Mouse (Mus musculus) lung, embryonic 15.5 days (tissue): Measurements from ENCODE around the gene BC005537. TPM values are rescaled to one million over a fixed set of nuclear protein-coding genes. Genes with fewer than 3 reads are reported as not detected.
"Not testable (repeated sequence)": the region's sequence is repeated elsewhere in the genome, so short reads cannot be mapped to it uniquely, and the experiment has no call there.

Experiments
- ATAC-seq: fragments of 200-750 bp; cut with Nextera tagmentation; 2 replicates; pipeline ENCODE4 v1.8.0; 2017; ENCODE audit warnings: moderate number of reproducible peaks, borderline replicate concordance; ENCODE audit not compliant: low FRiP score, low TSS enrichment; ENCODE audit errors: extremely low read depth
- H3K27ac ChIP-seq: fragments of 300-500 bp; sonication (generic); 2 replicates; pipeline ENCODE4 v1.5.1; 2015; ENCODE audit warnings: moderate library complexity, mild to moderate bottlenecking, inconsistent platforms
- H3K27me3 ChIP-seq: fragments of 300-500 bp; sonication (generic); 2 replicates; pipeline ENCODE4 v1.6.1; 2015; ENCODE audit warnings: inconsistent platforms
- H3K36me3 ChIP-seq: fragments of 300-500 bp; sonication (generic); 2 replicates; pipeline ENCODE4 v1.6.1; 2015; ENCODE audit warnings: inconsistent platforms
- H3K4me1 ChIP-seq: fragments of 300-500 bp; sonication (generic); 2 replicates; pipeline ENCODE4 v1.6.1; 2015; ENCODE audit warnings: inconsistent platforms
- H3K4me2 ChIP-seq: fragments of 300-500 bp; sonication (generic); 2 replicates; pipeline ENCODE4 v1.6.1; 2015; ENCODE audit warnings: inconsistent platforms, mild to moderate bottlenecking, moderate library complexity
- H3K4me3 ChIP-seq: fragments of 300-500 bp; sonication (generic); 2 replicates; pipeline ENCODE4 v1.5.1; 2015; ENCODE audit warnings: mild to moderate bottlenecking, inconsistent platforms
- H3K9ac ChIP-seq: fragments of 300-500 bp; sonication (generic); 2 replicates; pipeline ENCODE4 v1.6.1; 2015; ENCODE audit warnings: inconsistent platforms
- H3K9me3 ChIP-seq: fragments of 300-500 bp; sonication (generic); 2 replicates; pipeline ENCODE4 v1.6.1; 2016; ENCODE audit warnings: inconsistent platforms
- WGBS: fragments of 180-500 bp; shearing (Covaris S2); methylation state at CpG from one replicate; pipeline ENCODE4 v1.1.7; 2015; 5-methylcytosine and 5-hydroxymethylcytosine counted together
- polyA plus RNA-seq: library from polyadenylated mRNA; unstranded; fragments of >200 nt; fragmentation: Nextera tagmentation; extraction: Ambion mirVana; gene quantifications from 2 replicates; pipeline ENCODE4 v1.2.1, GENCODE M21; 2015

The BC005537 gene
- polyA plus RNA-seq, 1 experiment from 2014 or later = 16.8 TPM

DNA sequence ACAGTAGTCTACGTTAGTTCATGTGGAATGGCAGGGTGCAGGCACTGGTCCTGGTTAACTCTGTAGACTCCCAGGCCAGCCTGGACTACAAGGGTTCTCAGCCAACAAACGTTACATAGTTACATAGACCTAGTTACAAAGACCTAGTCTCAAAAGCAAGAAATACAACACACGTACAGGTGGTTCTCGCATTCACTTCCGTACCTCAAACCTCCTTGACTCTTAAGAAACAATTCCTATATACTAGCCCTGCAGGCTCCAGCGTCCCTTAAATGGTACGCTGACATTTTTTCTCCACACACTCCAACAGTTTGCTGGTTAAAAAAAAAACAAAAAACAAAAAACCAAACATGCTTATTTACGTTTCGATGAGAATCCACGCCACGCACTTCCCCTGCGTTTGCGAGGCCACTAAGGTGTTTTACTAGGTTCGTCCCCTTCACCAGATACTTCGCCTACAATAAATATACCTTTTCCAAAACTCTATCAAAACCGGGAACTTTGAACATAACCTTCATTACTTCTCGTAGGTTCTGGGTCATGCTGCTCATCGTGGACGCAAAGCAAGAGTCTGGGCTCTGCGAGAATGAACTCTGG lies 29.4 kb downstream of the BC005537 start:
- no peak for ATAC-seq
- Histone ChIP-seq H3K9me3 (no peaks in the 10 kb centered on the region), H3K36me3 (no peaks in the 10 kb centered on the region), H3K27me3 (no peaks in the 10 kb centered on the region), H3K4me1 (peaks cover 22% of the 10 kb centered on the region), H3K4me2 (peak overlapping the region; percentile 74), H3K9ac (peak overlapping the region; percentile 96), H3K27ac (peak overlapping the region; percentile 72), H3K4me3 (peak overlapping the region; percentile 95)
- WGBS = 3% methylated on average over 20 of the region's 20 CpGs

DNA sequence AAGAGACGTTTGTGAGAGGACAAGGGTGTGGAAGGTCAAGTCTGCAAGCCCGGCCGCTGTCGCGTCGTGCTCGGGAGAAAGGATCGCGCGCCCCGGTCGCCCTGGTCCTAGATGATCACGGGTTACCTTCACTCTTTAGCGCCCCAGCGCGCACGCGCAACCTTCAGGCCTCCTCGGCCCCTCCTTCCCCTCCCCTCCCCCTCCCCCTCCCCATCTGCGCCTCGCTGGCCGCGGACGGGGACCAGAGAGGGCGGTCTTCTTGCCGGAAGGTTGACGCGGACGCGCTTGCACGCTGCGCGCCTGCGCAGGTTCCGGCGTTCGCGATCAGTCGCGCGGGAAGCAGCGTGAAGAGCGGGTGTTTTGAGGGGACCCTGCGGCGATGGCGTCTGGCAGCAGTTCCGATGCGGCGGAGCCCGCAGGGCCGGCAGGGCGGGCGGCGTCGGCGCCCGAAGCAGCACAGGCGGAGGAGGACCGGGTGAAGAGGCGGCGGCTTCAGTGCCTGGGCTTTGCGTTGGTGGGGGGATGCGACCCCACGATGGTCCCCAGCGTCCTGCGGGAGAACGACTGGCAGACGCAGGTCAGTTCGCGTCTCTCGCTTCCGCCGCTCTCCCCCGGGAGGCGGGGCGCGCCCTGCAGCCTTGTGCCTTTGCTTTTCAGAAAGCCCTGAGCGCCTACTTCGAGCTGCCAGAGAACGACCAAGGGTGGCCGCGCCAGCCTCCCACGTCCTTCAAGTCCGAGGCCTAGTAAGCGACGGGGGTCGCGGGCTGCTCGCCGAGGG lies 30.1 kb downstream of the BC005537 start, which contains the start of the genes Acot13 and Tdp2:
TSS of gene Acot13 (minus strand) at position 188 of the 778 bp plus-strand sequence.
TSS of gene Tdp2 (plus strand) at position 327 of the 778 bp plus-strand sequence.
- Histone ChIP-seq H3K36me3 (0 out of 2 replicates have a peak, but pooled peaks cover 3% of the 10 kb centered on the region), H3K27me3 (no peaks in the 10 kb centered on the region), H3K4me2 (peak within 1 kb of the TSS; percentile 74), H3K4me1 (peaks cover 22% of the 10 kb centered on the region), H3K9ac (peak within 1 kb of the TSS; percentile 96), H3K4me3 (peak within 1 kb of the TSS; percentile 95), H3K27ac (peak within 1 kb of the TSS; percentile 98), H3K9me3 (no peaks in the 10 kb centered on the region)
- WGBS = under 1% methylated on average over 90 of the region's 90 CpGs
- peak; percentile 97 for ATAC-seq

DNA sequence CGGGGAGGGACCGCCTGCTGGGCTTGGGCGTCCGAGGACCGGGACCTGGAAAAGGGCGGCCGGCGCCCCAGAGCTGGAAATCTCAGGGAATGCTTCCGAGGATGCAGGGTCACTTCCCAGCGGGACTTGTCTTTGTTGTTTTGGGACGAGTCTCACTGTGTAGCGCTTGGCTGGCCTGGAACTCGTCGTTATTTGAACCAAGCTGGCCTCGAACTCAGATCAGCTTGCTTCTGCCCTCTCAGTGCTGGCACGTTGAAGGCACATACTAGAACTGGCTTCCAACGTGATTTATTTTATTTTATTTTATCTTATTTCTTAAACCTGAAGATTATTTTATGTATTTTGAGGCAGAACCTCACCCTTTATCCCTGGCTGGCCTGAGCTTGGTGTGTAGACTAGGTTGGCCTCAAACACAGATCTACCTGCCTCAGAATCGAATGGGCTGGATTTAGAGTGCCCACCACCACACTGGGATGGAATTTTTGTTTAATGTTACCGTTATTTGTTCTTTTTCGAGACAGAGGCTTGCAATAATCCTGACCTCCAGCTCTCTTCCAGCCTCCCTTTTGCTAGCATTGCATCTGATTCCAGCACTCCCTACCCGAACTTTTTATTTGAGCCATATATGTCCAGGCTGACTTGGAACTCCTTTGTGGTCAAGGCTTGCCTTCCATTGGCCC lies 30.8 kb downstream of the BC005537 start:
- Histone ChIP-seq H3K36me3 (peaks cover 5% of the 10 kb centered on the region; the same call in 1 of the 2 replicates), H3K9ac (peak overlapping the region; percentile 96), H3K4me1 (peaks cover 22% of the 10 kb centered on the region), H3K27ac (peak overlapping the region; percentile 98), H3K9me3 (no peaks in the 10 kb centered on the region), H3K27me3 (no peaks in the 10 kb centered on the region), H3K4me2 (peak overlapping the region; percentile 73), H3K4me3 (peak overlapping the region; percentile 95)
- no peak for ATAC-seq
- under 1% methylated on average over 21 of the region's 21 CpGs for WGBS

DNA sequence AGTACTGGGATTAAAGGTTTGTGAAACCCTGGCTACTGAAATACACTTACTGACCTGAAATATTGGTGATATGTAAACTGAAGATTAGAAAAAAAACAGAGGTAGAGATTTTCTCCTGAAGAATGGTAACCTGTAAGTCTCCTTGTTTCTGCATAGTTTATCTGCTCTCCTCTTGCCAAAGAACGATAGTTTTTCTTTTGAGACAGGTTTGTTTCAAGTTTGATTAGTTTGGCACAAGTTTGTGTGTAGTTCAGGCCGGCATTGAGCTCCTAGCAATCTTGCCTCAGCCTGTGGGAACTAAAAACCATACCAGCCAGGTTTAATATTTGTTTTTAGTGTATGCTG lies 31.3 kb downstream of the BC005537 start:
- H3K36me3 ChIP-seq = peaks cover 6% of the 10 kb centered on the region; the same call in 1 of the 2 replicates
- H3K9ac ChIP-seq = peak overlapping the region; percentile 96
- H3K4me1 ChIP-seq = peaks cover 22% of the 10 kb centered on the region
- H3K4me3 ChIP-seq = peak overlapping the region; percentile 95
- no peak for ATAC-seq
- H3K9me3 ChIP-seq = no peaks in the 10 kb centered on the region
- H3K4me2 ChIP-seq = peak overlapping the region; percentile 73
- 21% methylated on average over 2 of the region's 2 CpGs for WGBS
- no peak overlapping the region for H3K27ac ChIP-seq
- H3K27me3 ChIP-seq = no peaks in the 10 kb centered on the region

DNA sequence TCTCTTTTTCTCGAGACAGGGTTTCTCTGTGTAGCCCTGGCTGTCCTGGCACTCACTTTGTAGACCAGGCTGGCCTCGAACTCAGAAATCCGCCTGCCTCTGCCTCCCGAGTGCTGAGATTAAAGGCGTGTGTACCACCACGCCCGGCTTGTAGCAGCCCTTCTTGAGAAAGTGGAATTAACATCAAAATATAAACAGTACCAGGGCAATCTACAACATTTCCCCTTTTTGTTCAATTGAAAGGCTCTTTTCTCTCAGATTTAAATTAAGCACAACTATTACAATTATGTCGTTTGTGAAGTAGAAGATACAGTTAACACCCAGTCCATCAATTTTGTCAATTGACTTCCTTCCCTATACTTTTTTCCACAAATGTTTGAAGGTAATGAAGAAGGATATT lies 36.3 kb downstream of the BC005537 start:
- Histone ChIP-seq H3K36me3 (peaks cover 22% of the 10 kb centered on the region), H3K4me1 (peaks cover 13% of the 10 kb centered on the region)
- H3K9me3 ChIP-seq, ATAC-seq, H3K4me3 ChIP-seq, H3K4me2 ChIP-seq, H3K27me3 ChIP-seq, H3K27ac ChIP-seq, H3K9ac ChIP-seq: not testable (repeated sequence)
- WGBS = 88% methylated on average over 8 of the region's 8 CpGs

DNA sequence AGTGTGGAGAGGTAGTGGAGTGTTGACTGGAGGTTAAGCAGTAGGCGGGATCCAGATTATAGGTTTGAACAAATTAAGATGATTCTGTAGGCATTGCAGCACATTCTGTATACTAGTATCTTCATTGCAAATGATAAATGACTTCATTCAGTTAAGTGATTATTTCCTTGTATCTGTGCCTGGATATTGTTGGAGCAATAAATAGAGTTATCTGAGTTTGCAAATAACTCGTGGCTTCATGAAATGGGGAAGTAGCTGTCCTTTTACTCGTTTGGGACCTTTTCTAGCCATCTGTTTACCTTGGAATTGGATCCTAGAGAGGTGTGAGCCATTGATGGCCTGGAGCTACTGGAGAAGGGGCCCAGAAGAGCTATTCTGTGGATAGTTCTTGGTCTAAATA lies 38.4 kb downstream of the BC005537 start:
- no peak for ATAC-seq
- Histone ChIP-seq H3K27ac (no peak overlapping the region), H3K4me3 (no peak overlapping the region), H3K4me1 (peaks cover 2% of the 10 kb centered on the region), H3K9ac (no peak overlapping the region), H3K4me2 (no peak overlapping the region), H3K27me3 (no peaks in the 10 kb centered on the region), H3K36me3 (peaks cover 22% of the 10 kb centered on the region), H3K9me3 (no peaks in the 10 kb centered on the region)
- whole genome bisulfite sequencing = 68% methylated on average over 3 of the region's 3 CpGs

DNA sequence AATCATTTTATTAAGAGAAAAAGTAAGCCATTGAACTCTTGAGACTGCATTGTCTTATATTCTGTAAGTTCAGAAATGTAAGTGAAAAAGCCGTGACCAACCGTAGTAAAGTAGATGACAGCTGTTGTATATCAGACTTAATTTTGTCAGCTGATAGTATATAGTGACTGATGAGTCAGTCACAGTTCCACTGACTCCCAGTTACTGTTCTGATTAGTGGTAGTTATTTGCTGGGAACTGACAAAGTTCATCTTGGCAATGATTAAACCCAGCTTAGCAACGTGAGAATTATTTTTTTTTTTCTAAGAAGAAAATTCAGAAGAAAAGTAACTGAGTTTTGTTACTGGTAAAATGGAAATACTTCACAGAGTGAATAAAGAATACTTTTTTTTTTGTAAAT lies 40.2 kb downstream of the BC005537 start:
- WGBS = 73% methylated on average over 3 of the region's 3 CpGs
- H3K4me2 ChIP-seq = no peak overlapping the region
- no peak for ATAC-seq
- H3K9ac ChIP-seq = no peak overlapping the region
- no peaks in the 10 kb centered on the region for H3K27me3 ChIP-seq
- peaks cover 5% of the 10 kb centered on the region for H3K4me1 ChIP-seq
- no peaks in the 10 kb centered on the region for H3K9me3 ChIP-seq
- no peak overlapping the region for H3K4me3 ChIP-seq
- H3K27ac ChIP-seq = no peak overlapping the region
- H3K36me3 ChIP-seq = peaks cover 19% of the 10 kb centered on the region

DNA sequence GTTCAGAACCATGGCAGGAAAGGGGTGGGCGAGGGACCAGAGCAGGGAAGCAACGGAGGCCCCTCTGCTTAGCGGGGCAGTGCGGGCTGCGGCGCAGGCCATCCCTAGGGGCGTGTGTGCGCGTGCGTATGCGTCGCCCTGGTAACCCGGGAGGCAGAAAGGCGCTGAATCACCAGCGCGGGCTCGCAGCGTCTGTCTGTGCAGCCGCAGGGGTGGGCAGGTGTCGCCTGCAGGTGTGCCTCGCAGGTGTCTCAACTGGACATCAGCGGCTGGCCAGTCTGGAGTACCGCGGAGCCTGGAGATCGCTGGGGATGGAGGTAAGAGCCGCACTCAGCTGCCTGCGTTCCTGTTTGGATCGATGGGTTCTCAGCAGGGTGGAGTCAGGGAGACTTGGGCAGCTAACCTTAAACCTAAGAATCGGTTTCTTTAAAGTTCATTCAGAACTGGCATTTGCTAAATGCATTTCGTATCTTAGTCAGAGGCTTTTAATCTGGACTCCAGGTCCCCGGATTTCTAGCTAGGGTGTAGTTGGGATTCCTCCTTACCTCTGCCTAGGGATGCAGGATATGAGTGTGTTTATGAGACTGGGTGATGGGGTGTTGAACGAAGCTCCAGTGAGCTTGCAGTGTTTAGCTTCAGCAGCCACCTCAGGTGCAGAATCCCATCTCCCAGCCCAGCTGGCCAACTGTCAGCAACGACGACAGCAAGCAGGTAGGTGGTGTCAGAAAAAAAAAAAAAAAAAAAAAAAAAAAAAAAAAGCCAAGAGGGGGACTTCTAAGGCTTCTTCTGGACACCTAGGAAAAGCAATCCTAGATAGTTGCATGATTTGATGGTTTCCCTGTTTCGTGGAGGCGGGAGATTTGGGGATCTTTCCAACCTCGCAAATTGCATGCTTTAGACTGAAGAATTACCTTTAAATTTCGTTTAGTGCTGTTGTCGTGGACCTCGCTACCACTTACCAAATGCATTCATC lies 43.8 kb downstream of the BC005537 start, which contains the start of gene D130043K22Rik:
TSS of gene D130043K22Rik (plus strand) at position 153 of the 973 bp plus-strand sequence.
- no peaks in the 10 kb centered on the region for H3K27me3 ChIP-seq
- H3K27ac ChIP-seq = no peak within 1 kb of the TSS
- 13% methylated on average over 40 of the region's 40 CpGs for WGBS
- no peaks in the 10 kb centered on the region for H3K9me3 ChIP-seq
- peak within 1 kb of the TSS; percentile 25 for H3K4me3 ChIP-seq
- H3K9ac ChIP-seq = no peak within 1 kb of the TSS
- peaks cover 7% of the 10 kb centered on the region for H3K36me3 ChIP-seq
- ATAC-seq = peak; percentile 73; the same call in 1 of the 2 replicates
- H3K4me2 ChIP-seq = peak within 1 kb of the TSS; percentile 64
- peaks cover 5% of the 10 kb centered on the region for H3K4me1 ChIP-seq

DNA sequence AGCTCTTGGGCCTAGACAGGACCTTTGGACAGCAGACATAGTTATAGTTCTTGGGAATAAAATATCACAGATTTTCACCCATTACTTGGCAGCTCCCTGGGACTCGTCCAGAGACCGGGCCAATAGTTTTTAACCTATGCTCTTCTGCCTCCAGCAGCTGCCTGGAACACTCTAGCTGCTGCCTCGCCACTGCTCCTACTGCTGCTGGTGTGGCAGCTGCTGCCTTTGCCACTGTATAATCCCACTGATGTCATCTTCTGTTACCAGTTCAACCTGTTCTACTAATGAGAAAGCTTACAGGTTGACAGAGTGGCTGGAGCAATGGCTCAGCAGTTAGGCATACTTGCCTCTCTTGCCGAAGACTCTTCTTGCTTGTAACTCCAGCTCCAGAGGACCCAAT lies 47.9 kb downstream of the BC005537 start:
- 56% methylated on average over 4 of the region's 4 CpGs for WGBS
- Histone ChIP-seq H3K36me3 (no peaks in the 10 kb centered on the region), H3K9me3 (no peaks in the 10 kb centered on the region), H3K4me1 (peaks cover 5% of the 10 kb centered on the region), H3K4me2 (no peak overlapping the region), H3K27me3 (no peaks in the 10 kb centered on the region), H3K27ac (no peak overlapping the region), H3K9ac (no peak overlapping the region), H3K4me3 (no peak overlapping the region)
- no peak for ATAC-seq

DNA sequence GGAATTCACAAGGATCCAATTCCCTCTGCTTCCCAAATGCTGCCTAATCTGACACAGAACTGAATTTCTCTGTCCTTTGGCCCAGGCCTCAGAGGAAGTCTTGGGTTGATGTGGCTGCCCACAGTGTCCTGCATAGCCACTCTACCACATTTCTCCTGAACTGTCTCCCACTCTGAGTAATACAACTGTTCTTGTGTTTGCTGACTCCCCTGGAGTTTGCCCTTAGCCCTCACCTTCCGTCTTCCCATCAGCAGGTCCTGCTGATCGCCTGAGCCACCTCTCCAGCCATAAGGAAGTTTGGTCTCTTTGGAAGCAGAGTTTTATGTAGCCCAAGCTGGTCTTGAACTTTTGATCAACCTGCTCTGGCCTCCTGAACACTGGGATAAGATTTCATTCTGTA lies 50.5 kb downstream of the BC005537 start:
- no peak for ATAC-seq
- Histone ChIP-seq H3K9ac (no peak overlapping the region), H3K36me3 (no peaks in the 10 kb centered on the region), H3K4me2 (no peak overlapping the region), H3K4me3 (no peak overlapping the region), H3K27me3 (no peaks in the 10 kb centered on the region), H3K9me3 (no peaks in the 10 kb centered on the region), H3K4me1 (no peaks in the 10 kb centered on the region), H3K27ac (no peak overlapping the region)
- 68% methylated on average over 2 of the region's 2 CpGs for WGBS

DNA sequence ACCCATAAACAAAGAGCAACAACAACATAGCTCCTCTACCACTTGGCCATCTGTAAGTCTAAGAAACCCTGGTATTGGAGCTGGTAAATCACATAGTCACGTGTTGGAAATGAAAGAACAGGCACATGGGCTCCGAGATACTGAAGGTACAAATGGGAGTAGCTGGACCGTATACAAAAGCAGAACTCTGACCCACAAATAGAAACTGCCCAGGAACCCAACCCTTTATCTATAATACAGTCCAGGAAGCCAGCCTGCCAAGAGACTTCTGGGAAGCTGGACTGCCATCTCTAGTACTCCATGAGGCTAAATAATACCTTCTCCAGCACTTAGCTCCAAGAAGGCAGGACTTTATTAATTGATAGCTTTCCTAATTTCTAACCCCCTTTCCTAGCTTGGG lies 51.1 kb downstream of the BC005537 start:
- Histone ChIP-seq H3K27ac (no peak overlapping the region), H3K36me3 (no peaks in the 10 kb centered on the region), H3K9ac (no peak overlapping the region), H3K4me3 (no peak overlapping the region), H3K4me2 (no peak overlapping the region), H3K9me3 (no peaks in the 10 kb centered on the region), H3K27me3 (no peaks in the 10 kb centered on the region), H3K4me1 (no peaks in the 10 kb centered on the region)
- ATAC-seq = no peak
- whole genome bisulfite sequencing = 81% methylated on average over 3 of the region's 3 CpGs
